Mouse (Mus musculus) right cerebral cortex, postnatal 25 days (tissue): ENCODE results near the gene Fxyd7.

ENCODE experiments used
- DNase-seq: peaks from one replicate; pipeline ENCODE4 v3.0.0; 2022

The Fxyd7 gene

GRCm38 (mm10) chr7:31051321-31052021, at the start of gene Fxyd7:
Gene Fxyd7, minus strand, starts transcription at chr7:31051467.
- no peak for DNase-seq

GRCm38 (mm10) chr7:31100786-31101185, 49.5 kb upstream of the Fxyd7 start:
- DNase-seq, result no peak

- no peak for DNase-seq
These were observed 48.3 kb upstream of the Fxyd7 start for GRCm38 (mm10) chr7:31099612-31099982.

DNA sequence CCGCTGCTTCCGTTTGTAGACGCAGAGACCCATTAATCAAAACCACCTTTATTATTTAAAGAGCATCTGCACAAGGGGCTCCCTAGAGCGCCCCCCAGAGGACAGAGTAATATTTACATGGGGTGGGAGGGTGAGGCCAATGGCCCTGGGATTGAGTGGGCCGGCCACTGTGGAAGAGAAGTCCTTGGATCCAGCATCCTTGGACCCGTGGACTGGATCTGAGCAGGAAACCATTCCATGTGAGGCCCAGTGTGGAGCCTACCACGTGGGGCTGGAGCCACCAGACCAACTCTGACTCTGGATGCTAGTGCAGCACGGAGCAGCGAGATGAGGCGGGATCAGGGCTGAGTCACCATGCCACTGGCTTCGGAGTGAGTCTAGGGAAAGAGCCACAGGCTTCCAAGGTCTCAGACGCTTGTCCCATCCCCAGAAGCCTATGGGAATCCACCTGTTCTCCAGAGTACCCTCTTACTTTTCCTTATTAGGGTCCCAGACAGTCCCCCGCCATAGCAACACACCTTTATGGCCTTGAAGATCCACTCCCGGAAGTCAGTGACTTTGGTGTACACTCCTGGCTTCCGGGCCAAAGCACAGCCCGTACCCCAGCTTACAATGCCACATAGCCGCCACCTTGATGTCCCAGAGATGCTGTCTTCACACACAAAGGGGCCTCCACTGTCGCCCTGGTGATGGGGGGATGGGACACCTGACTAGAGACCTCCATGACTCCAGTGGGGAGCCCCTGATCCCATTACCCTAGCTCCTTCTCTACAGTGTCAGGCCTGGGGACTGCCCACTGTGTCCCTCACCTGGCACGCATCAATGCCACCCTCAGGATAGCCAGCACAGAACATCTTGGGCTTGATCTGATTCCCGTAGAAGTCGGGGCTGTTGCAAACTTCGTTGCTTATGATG, 47.7 kb upstream of the Fxyd7 start:
- DNase-seq, result no peak

DNA sequence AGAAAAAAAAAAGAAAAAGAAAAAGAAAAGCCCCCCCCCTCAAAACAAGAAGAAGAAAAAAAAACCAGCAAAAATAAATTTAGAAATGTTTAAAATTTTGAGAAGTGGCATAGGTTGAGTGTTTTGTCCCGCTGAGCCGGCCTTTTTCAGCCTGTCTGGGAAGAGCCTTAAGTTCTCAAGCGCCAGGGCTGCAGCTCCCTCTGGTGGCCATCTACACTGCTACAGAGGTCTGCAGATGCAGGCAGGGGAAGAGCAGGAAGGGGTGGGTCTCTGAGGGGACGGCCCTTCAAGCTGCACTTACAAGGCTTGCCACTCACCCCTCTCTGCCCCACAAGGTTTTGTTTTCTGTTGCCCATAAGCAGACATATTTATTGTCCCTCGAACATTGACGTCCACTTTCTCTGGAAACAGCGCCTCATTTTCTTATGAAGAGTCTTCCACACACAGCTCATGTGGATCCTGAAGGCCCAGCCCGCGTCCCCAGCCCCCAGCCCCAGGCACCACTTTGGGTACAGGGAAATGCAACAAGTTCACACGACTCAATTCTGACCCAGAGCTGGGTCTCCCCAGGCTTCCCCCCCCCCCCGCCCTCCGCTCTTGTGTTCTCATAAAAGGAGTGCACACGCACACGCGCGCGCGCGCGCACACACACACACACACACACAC, 46.4 kb upstream of the Fxyd7 start:
- peak; percentile 84 for DNase-seq

DNA sequence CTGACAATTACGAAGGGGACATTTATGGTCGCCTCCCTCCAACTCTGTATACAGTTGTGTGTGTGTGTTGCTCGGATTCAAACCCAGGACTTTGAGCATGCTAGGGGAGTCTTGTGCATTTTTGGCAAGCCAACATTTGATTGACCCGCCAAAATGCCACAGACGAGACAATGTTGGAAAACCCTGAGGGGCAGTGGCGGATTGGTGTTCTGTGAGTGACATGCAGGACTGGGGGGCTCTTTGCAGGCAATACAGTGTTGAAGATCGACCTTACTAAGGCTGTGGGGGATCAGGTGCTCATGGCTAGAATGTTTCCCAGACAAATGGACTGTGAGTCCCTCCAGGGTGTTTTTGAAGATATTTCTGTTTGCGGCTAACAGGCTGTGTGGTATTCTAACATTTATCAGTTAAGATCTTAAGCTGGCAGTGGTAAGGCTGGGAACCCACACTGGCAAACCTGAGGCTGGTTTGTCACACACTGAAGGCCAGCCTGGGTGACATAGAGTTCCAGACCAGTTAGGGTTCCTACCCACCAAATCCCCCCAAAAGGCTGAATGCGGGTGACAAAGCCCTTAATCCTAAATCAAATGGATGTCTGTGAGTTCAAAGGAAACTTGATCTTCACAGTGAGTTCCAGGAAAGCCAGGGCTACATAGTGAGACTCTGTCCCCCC, 45.8 kb upstream of the Fxyd7 start:
- DNase-seq, result no peak

GRCm38 (mm10) chr7:31094774-31095501, 43.7 kb upstream of the Fxyd7 start:
- DNase-seq, result no peak

DNA sequence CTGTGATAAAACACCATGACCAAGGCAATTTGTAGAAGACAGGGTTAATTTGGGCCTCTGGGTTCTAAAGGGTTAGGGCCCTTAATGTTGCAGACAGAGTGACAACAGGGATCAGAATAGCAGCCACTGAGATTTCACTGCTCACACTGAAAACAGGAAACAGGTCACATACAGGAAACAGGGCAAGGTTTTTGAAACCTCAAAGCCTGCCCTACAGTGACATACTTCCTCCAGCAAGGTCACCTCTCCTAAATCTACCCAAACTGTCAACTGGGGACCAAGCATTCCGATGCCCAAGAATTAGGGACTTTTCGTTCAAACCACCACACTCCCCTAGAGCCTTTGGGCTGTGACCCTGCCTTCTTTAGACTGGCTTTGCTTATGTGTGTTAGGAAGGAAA, 38.5 kb upstream of the Fxyd7 start:
- no peak for DNase-seq

- DNase-seq, result no peak
These were observed 36.9 kb upstream of the Fxyd7 start for GRCm38 (mm10) chr7:31088206-31088605.

GRCm38 (mm10) chr7:31087262-31087661, 36.0 kb upstream of the Fxyd7 start:
- DNase-seq, result no peak

- no peak for DNase-seq
These were observed 35.0 kb upstream of the Fxyd7 start for GRCm38 (mm10) chr7:31086175-31086755.

DNA sequence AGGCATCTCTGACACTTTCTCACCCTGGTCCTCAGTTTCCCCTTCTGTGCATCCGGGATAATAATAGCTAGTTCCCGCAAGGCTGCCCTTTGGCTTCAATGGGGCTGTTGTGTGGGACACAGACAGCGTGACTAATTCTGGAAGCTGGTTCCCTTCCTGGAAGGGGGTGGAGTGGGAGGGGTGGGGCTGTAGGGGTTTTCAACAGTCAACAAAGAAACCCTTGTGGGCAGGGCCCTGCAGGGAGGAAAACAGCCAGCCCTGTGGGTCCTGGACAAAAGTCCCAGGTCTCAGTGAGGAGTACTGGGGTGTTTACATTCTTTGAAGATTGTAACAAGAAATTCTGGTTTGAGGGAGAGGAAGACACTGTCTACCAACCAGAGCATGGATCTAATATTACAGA, 33.9 kb upstream of the Fxyd7 start:
- DNase-seq, result no peak

GRCm38 (mm10) chr7:31084140-31084539, 32.9 kb upstream of the Fxyd7 start:
- DNase-seq, result no peak

DNA sequence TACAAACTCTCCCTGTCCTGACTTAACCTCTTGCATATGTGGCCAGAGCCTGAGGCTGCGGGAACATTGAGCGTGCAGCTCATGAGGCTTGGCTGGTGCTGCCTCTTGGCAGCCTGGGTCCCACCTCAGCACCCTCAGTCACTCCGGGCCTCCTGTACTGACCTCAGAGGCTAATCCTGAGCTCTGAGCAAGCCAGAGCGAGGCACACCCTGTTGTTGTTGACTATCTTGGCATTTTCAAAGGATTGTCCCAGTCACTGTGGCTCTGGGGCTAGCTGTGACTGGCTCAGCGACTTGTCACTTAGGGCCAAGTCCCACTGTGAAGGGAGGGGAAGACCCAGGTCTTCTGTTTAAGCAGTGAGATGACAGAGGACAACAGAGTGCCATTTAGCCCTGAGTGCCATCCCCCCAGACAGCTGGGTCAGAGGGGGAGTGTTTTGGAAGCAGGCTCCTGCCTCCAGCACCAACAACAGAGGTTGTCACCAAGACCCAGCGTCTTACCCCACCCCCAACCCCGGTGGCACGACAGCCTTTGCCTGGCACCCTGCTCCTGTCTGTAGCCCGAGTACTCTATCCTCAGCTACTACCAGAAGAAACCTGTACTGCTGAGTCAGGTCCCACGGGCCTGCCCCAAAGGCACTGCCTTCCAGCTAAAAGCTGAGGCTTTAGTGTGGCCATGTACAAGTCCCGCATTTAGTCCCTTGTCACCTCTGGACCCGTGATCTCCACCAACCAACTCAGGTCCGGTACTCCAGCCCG, 31.7 kb upstream of the Fxyd7 start:
- no peak for DNase-seq

GRCm38 (mm10) chr7:31082106-31082505, 30.8 kb upstream of the Fxyd7 start:
- no peak for DNase-seq

DNA sequence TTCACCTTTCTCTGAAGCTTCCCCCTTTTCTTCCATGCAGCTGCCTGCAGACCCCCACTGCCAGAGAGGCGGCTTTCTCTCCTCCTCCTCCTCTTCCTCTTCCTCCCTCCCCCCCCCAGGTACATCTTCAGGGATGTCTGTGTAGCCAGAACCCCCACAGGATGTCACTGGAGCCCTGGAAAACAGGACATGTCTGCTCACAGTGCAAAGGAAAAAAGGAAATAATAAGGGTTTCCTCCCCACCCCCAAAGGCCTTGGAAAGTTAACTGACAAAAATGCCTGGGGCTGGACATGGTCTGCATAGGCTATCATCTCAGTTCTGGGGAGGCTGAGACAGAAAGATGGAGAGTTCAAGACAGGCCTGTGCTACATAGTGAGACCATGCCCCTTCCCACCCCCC, 29.8 kb upstream of the Fxyd7 start:
- DNase-seq, result no peak

- no peak for DNase-seq
These were observed 29.3 kb upstream of the Fxyd7 start for GRCm38 (mm10) chr7:31080611-31081010.

GRCm38 (mm10) chr7:31079670-31080069, 28.4 kb upstream of the Fxyd7 start:
- no peak for DNase-seq

- no peak for DNase-seq
These were observed 26.7 kb upstream of the Fxyd7 start for GRCm38 (mm10) chr7:31077885-31078445.

GRCm38 (mm10) chr7:31077470-31077869, 26.2 kb upstream of the Fxyd7 start:
- DNase-seq, result no peak

- no peak for DNase-seq
These were observed 25.2 kb upstream of the Fxyd7 start, which contains the start of gene Fxyd3 for GRCm38 (mm10) chr7:31076492-31076891. Gene Fxyd3, minus strand, starts transcription at chr7:31076704.
